Mouse (Mus musculus): Measurements from ENCODE around the gene Ypel3.

DNA sequence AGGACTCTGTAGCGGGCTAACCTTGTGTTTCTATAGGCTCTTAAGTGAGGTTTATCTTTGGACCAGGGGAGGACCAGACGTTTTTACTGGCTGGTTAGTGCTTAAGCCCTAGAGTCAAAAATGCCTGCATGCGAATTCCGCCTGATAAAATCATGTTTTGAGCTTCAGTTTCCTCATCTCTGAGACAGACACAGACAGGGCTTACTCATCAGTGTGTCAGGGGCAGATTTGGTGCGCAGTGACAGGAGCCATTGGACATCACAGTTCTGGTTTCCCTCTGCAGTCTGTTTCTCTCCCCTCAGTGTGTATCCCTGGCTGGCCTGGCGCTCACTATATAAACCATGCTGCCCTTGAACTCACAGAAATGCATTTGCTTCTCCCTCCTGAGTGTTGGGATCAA lies 26.4 kb downstream of the Ypel3 start:
- TF ChIP-seq CTCF (IDR thresholded peaks at IDR 0.05; ENCODE audit: borderline replicate concordance, extremely low read depth, insufficient read depth, insufficient read length) (no peak), POLR2A (IDR thresholded peaks at IDR 0.05; ENCODE audit: borderline replicate concordance, extremely low read depth, insufficient read depth, insufficient read length, poor library complexity, severe bottlenecking) (no peak)

Data from brain, embryonic 14.5 days (tissue).